Mouse (Mus musculus) ES-Bruce4 (cell line): ENCODE results near the gene Hnrnpk. TPM values are rescaled to one million over a fixed set of nuclear protein-coding genes. Genes with fewer than 3 reads are reported as not detected.

Experiments
- H3K27ac ChIP-seq: 2 replicates; pipeline ENCODE4 v1.5.1; 2012; ENCODE audit warnings: low read length, inconsistent platforms; ENCODE audit not compliant: insufficient read depth
- H3K27me3 ChIP-seq: 2 replicates; pipeline ENCODE4 v1.6.1; 2012; ENCODE audit warnings: mild to moderate bottlenecking, low read length, inconsistent platforms; ENCODE audit not compliant: control insufficient read depth, poor library complexity, insufficient read depth, severe bottlenecking
- H3K36me3 ChIP-seq: 2 replicates; pipeline ENCODE4 v1.6.1; 2012; ENCODE audit warnings: inconsistent platforms, mild to moderate bottlenecking, low read length, moderate library complexity; ENCODE audit not compliant: control insufficient read depth, poor library complexity, insufficient read depth, severe bottlenecking
- H3K4me1 ChIP-seq: one replicate; pipeline ENCODE4 v1.8.1; 2011; ENCODE audit warnings: low read length; ENCODE audit not compliant: control insufficient read depth, insufficient read depth
- H3K4me3 ChIP-seq: 2 replicates; pipeline ENCODE4 v1.5.1; 2011; ENCODE audit warnings: low read depth, mild to moderate bottlenecking, low read length
- H3K9ac ChIP-seq: 2 replicates; pipeline ENCODE4 v1.6.1; 2012; ENCODE audit warnings: low read depth, mild to moderate bottlenecking, inconsistent platforms; ENCODE audit not compliant: poor library complexity, severe bottlenecking
- H3K9me3 ChIP-seq: replicated peaks from 2 replicates; pipeline ENCODE4 v1.6.1; 2012; ENCODE audit warnings: mild to moderate bottlenecking, low read length, inconsistent platforms; ENCODE audit not compliant: control insufficient read depth, poor library complexity, insufficient read depth, severe bottlenecking
- CTCF ChIP-seq: IDR thresholded peaks from one replicate; pipeline ENCODE4 v1.8.1; 2011; ENCODE audit warnings: low read depth, low read length
- EP300 ChIP-seq: IDR thresholded peaks from 2 replicates; pipeline ENCODE4 v1.6.1; 2011; ENCODE audit warnings: low read depth, low read length; ENCODE audit not compliant: insufficient read depth
- POLR2A ChIP-seq: IDR thresholded peaks from one replicate; pipeline ENCODE4 v1.8.1; 2011; ENCODE audit warnings: low read length; ENCODE audit not compliant: insufficient read depth
- polyA plus RNA-seq: library from polyadenylated mRNA; stranded (reverse); fragments of >200 nt; gene quantifications from 2 replicates; pipeline ENCODE4 v1.2.4, GENCODE M21; 2011; ENCODE audit warnings: low read depth; ENCODE audit not compliant: missing spikeins, insufficient read depth, insufficient read length

Hnrnpk gene
- polyA plus RNA-seq, 1 experiment, result 2,237 TPM

DNA sequence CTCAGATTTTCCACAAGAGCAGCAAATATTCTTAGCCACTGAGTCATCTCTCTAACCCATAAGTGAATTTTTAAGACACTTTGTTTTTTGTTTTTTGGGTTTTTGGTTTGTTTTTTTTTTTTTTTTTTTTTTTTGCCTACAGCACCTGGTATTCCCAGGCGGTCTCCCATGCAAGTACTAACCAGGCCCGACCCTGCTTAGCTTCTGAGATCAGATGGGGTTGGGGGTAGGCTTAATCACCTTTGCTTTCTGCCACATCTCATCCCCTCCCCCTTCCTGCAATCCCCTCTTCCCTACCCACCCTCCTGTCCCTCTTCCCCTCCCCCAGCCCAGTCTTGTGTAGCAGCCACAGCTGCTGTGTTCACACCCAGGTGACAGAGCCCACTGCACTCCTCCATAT is 36.6 kb upstream of the Hnrnpk start:
- H3K4me1 ChIP-seq, result peaks cover 2% of the 10 kb centered on the region
- no peaks in the 10 kb centered on the region for H3K9me3 ChIP-seq
- no peaks in the 10 kb centered on the region for H3K36me3 ChIP-seq
- no peak overlapping the region for H3K9ac ChIP-seq
- TF ChIP-seq EP300 (no peak), CTCF (no peak)
- no peak overlapping the region for H3K4me3 ChIP-seq
- no peak overlapping the region for H3K27ac ChIP-seq
- H3K27me3 ChIP-seq, result no peaks in the 10 kb centered on the region; the same call in 1 of the 2 replicates

DNA sequence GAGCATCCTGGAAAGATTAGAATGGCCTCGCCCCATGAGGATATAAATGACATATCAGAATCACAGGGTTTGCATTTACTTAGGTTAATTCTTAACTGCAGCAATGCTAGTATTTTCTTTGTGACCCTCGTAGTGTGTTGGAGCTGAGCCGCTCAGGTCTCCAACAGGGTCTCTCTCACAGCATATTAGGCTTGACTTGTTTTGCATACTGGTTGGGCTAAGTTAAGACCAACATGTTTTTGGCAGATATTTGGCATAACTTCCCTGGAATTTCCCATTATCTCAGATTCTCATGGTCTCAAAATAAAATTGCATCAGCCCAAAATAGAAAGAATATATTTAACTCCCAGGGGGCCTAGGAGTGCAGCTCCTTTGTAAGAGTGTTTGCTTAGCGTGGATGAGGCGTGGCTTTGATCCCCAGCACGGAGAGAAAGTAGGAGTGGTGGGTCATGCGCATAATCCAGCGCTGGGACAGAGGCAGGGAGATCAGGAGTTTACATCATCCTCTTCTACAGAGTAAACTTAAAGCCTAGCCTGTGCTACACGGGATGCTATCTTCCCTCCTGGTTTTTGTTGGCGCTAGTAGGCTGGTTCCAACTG is 20.0 kb upstream of the Hnrnpk start:
- Histone ChIP-seq H3K36me3 (no peaks in the 10 kb centered on the region), H3K9ac (no peak overlapping the region), H3K27ac (no peak overlapping the region), H3K4me3 (no peak overlapping the region), H3K9me3 (no peaks in the 10 kb centered on the region), H3K27me3 (no peaks in the 10 kb centered on the region), H3K4me1 (no peaks in the 10 kb centered on the region)
- TF ChIP-seq EP300, result no peak
- TF ChIP-seq POLR2A, result no peak
- no peak for TF ChIP-seq CTCF

GRCm38 (mm10) chr13:58422242-58422641 is 19.1 kb upstream of the Hnrnpk start:
- TF ChIP-seq POLR2A (no peak), EP300 (no peak), CTCF (no peak)
- no peaks in the 10 kb centered on the region for H3K9me3 ChIP-seq
- H3K36me3 ChIP-seq, result no peaks in the 10 kb centered on the region
- H3K27ac ChIP-seq, result no peak overlapping the region
- no peak overlapping the region for H3K4me3 ChIP-seq
- no peaks in the 10 kb centered on the region for H3K4me1 ChIP-seq
- H3K27me3 ChIP-seq, result no peaks in the 10 kb centered on the region
- no peak overlapping the region for H3K9ac ChIP-seq

DNA sequence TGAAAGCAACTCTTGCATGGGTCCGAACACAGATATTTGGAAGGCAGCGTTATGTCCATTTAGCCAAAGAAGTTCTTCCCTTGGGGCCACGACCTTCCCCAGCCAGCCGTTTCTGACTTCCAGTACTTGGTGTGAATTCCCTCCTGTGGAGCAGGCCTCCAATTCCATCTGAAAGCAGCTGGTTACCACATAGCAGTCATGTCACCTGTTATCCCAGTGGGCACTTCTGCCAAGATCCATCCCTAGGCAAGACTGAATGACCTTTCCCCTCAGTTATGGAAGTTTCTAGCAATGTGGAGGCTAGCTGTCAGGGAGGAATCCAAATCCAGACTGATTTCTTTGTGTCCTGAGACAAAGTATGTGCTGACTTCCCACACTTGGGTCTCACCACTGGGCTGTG is 17.9 kb upstream of the Hnrnpk start:
- no peaks in the 10 kb centered on the region for H3K4me1 ChIP-seq
- no peak overlapping the region for H3K9ac ChIP-seq
- H3K4me3 ChIP-seq, result no peak overlapping the region
- no peaks in the 10 kb centered on the region for H3K9me3 ChIP-seq
- H3K27me3 ChIP-seq, result no peaks in the 10 kb centered on the region
- H3K27ac ChIP-seq, result no peak overlapping the region
- no peaks in the 10 kb centered on the region for H3K36me3 ChIP-seq
- no peak for TF ChIP-seq POLR2A
- TF ChIP-seq CTCF, result no peak
- no peak for TF ChIP-seq EP300

DNA sequence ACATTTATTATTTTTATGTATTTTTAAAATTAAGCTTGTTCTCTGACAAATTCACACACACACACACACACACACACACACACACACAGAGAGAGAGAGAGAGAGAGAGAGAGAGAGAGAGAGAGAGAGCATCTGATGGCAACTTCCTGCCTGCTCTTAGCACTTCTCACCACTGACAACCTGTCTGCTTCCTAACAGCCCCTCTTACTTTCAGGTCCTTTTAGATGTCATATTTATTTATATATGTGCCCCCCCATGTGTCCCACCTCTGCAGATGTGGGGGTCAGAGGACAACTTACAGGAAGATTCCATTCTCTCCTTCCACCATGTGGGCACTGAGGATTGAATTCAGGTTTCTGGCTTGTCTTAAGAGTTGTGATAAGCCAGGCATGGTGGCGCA is 16.1 kb upstream of the Hnrnpk start:
- no peak overlapping the region for H3K27ac ChIP-seq
- H3K36me3 ChIP-seq, result no peaks in the 10 kb centered on the region
- no peak overlapping the region for H3K9ac ChIP-seq
- TF ChIP-seq CTCF (no peak), EP300 (no peak), POLR2A (no peak)
- H3K9me3 ChIP-seq, result no peaks in the 10 kb centered on the region
- H3K4me3 ChIP-seq, result no peak overlapping the region
- no peaks in the 10 kb centered on the region for H3K27me3 ChIP-seq
- H3K4me1 ChIP-seq, result no peaks in the 10 kb centered on the region

- Histone ChIP-seq H3K4me3 (no peak overlapping the region), H3K27me3 (no peaks in the 10 kb centered on the region), H3K4me1 (no peaks in the 10 kb centered on the region), H3K36me3 (no peaks in the 10 kb centered on the region), H3K9ac (no peak overlapping the region), H3K27ac (no peak overlapping the region), H3K9me3 (no peaks in the 10 kb centered on the region)
- TF ChIP-seq EP300, result no peak
- no peak for TF ChIP-seq CTCF
- TF ChIP-seq POLR2A, result no peak
These were observed 15.5 kb upstream of the Hnrnpk start for GRCm38 (mm10) chr13:58418656-58419055.
